Mouse (Mus musculus) intestine, embryonic 16.5 days (tissue): ENCODE results near the gene Zap70. TPM values are rescaled to one million over a fixed set of nuclear protein-coding genes. Genes with fewer than 3 reads are reported as not detected.

Experiments
- ATAC-seq: fragments of 200-750 bp; cut with Nextera tagmentation; 2 replicates; pipeline ENCODE4 v1.8.0; 2017; ENCODE audit warnings: moderate TSS enrichment, moderate library complexity
- H3K27ac ChIP-seq: fragments of 300-500 bp; sonication (generic); 2 replicates; pipeline ENCODE4 v1.5.1; 2014; ENCODE audit warnings: mild to moderate bottlenecking, low read length
- H3K27me3 ChIP-seq: fragments of 300-500 bp; sonication (generic); replicated peaks from 2 replicates; pipeline ENCODE4 v1.6.1; 2014; ENCODE audit warnings: low read length, control low read depth, mixed read lengths; ENCODE audit not compliant: control insufficient read depth, insufficient read depth
- H3K36me3 ChIP-seq: fragments of 300-500 bp; sonication (generic); 2 replicates; pipeline ENCODE4 v1.6.1; 2014; ENCODE audit warnings: low read length, control low read depth; ENCODE audit not compliant: control insufficient read depth, insufficient read depth
- H3K4me1 ChIP-seq: fragments of 300-500 bp; sonication (generic); 2 replicates; pipeline ENCODE4 v1.6.1; 2014; ENCODE audit warnings: low read length, control low read depth, mixed read lengths; ENCODE audit not compliant: control insufficient read depth, insufficient read depth
- H3K4me2 ChIP-seq: fragments of 300-500 bp; sonication (generic); 2 replicates; pipeline ENCODE4 v1.6.1; 2014; ENCODE audit warnings: low read depth, low read length, control low read depth
- H3K4me3 ChIP-seq: fragments of 300-500 bp; sonication (generic); 2 replicates; pipeline ENCODE4 v1.5.1; 2014; ENCODE audit warnings: mild to moderate bottlenecking, low read length
- H3K9ac ChIP-seq: fragments of 300-500 bp; sonication (generic); 2 replicates; pipeline ENCODE4 v1.6.1; 2014; ENCODE audit warnings: low read depth, low read length
- H3K9me3 ChIP-seq: fragments of 300-500 bp; sonication (generic); 2 replicates; pipeline ENCODE4 v1.6.1; 2016; ENCODE audit warnings: low read length, control low read depth; ENCODE audit not compliant: control insufficient read depth
- WGBS: fragments of 180-500 bp; shearing (Covaris S2); extraction: QIAGEN DNeasy Blood & Tissue Kit; methylation state at CpG from one replicate; pipeline ENCODE4 v1.1.7; 2014; 5-methylcytosine and 5-hydroxymethylcytosine counted together
- polyA plus RNA-seq: library from polyadenylated mRNA; unstranded; fragments of >200 nt; fragmentation: Nextera tagmentation; extraction: Ambion mirVana; gene quantifications from 2 replicates; pipeline ENCODE4 v1.2.1, GENCODE M21; 2015

Zap70 gene
- polyA plus RNA-seq, 1 experiment from 2014 or later: 0.72 TPM

- H3K9ac ChIP-seq: no peak overlapping the region
- no peak for ATAC-seq
- H3K27ac ChIP-seq: no peak overlapping the region
- H3K36me3 ChIP-seq: peaks cover 12% of the 10 kb centered on the region; the same call in 1 of the 2 replicates
- WGBS: 77% methylated on average over 8 of the region's 8 CpGs
- H3K4me2 ChIP-seq: no peak overlapping the region
- 0 out of 2 replicates have a peak, but pooled peaks cover 6% of the 10 kb centered on the region for H3K4me1 ChIP-seq
- no peaks in the 10 kb centered on the region for H3K27me3 ChIP-seq
- H3K9me3 ChIP-seq: no peaks in the 10 kb centered on the region
- H3K4me3 ChIP-seq: no peak overlapping the region
Measured at GRCm38 (mm10) chr1:36789416-36789815, 27.8 kb downstream of the Zap70 start.

GRCm38 (mm10) chr1:36796711-36797110 lies 35.1 kb downstream of the Zap70 start:
- 85% methylated on average over 7 of the region's 7 CpGs for WGBS

DNA sequence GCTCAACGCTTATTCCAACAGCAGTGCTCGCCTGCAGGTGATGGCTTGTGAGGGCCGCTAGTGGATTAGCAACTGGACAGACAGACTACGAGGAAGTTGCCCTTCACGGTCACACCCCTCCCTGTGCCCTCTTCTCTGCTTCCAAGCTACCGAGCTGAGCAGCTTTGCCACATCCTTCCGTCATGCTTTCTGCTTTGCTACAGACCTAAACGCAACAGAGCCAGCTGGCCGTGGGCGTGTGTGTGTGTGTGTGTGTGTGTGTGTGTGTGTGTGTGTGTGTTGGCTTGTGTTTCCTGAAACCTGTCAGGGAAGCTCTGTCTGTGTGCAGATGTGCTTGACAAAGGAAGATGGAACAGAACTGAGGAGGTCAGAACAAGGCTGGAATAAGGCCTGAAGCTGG lies 35.9 kb downstream of the Zap70 start:
- no peak for ATAC-seq
- Histone ChIP-seq H3K4me2 (no peak overlapping the region), H3K36me3 (peaks cover 39% of the 10 kb centered on the region), H3K4me1 (0 out of 2 replicates have a peak, but pooled peaks cover 4% of the 10 kb centered on the region), H3K27me3 (no peaks in the 10 kb centered on the region), H3K27ac (no peak overlapping the region), H3K4me3 (no peak overlapping the region), H3K9me3 (no peaks in the 10 kb centered on the region), H3K9ac (no peak overlapping the region)
- WGBS: 75% methylated on average over 10 of the region's 10 CpGs

More at GRCm38 (mm10) chr1:36796711-36797110, 35.1 kb downstream of the Zap70 start:
- Histone ChIP-seq H3K9me3 (no peaks in the 10 kb centered on the region), H3K4me2 (no peak overlapping the region), H3K9ac (no peak overlapping the region), H3K4me1 (0 out of 2 replicates have a peak, but pooled peaks cover 4% of the 10 kb centered on the region), H3K27me3 (no peaks in the 10 kb centered on the region), H3K36me3 (peaks cover 41% of the 10 kb centered on the region), H3K4me3 (no peak overlapping the region), H3K27ac (no peak overlapping the region)
- no peak for ATAC-seq

DNA sequence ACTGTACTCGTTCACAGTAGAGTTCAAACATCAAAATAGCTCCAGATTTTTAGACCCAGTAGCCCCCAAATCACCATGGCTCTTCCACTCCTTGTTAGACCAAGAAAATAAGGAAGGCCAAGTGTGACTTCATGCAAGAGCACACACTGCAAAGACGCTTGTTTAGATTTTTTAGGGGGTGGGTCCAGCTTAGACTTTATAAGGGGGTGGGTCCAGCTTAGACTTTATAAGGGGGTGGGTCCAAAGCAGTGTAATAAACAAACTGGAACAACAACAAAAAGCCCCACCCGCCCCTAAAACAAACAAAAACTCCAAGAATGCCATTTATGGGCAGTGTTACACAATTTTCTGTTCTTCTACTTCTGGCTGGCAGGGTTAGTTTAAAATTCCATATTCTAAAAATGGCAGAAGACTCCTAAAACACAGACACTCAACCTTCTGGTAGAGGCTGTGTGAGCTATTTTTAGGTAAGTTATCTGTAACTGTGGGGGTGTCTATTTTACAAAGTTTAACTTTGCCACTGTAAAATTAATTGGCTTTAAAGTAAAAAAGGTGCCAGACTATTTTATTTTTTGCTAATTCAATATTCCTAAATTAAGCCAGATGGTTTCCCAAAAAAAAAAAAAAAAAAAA lies 38.9 kb downstream of the Zap70 start:
- Histone ChIP-seq H3K4me3 (no peak overlapping the region), H3K27me3 (no peaks in the 10 kb centered on the region), H3K4me2 (no peak overlapping the region), H3K27ac (no peak overlapping the region), H3K4me1 (0 out of 2 replicates have a peak, but pooled peaks cover 4% of the 10 kb centered on the region), H3K9ac (no peak overlapping the region), H3K9me3 (no peaks in the 10 kb centered on the region), H3K36me3 (peaks cover 31% of the 10 kb centered on the region)
- 76% methylated on average over 3 of the region's 3 CpGs for WGBS
- no peak for ATAC-seq

GRCm38 (mm10) chr1:36804259-36804658 lies 42.7 kb downstream of the Zap70 start:
- Histone ChIP-seq H3K9ac (no peak overlapping the region), H3K4me3 (no peak overlapping the region), H3K27me3 (no peaks in the 10 kb centered on the region), H3K36me3 (peaks cover 17% of the 10 kb centered on the region), H3K4me2 (no peak overlapping the region), H3K9me3 (no peaks in the 10 kb centered on the region), H3K4me1 (no peaks in the 10 kb centered on the region), H3K27ac (no peak overlapping the region)
- 60% methylated on average over 9 of the region's 9 CpGs for WGBS
- peak; percentile 74 for ATAC-seq

GRCm38 (mm10) chr1:36804833-36805232 lies 43.2 kb downstream of the Zap70 start:
- H3K4me3 ChIP-seq: no peak overlapping the region
- H3K27ac ChIP-seq: no peak overlapping the region
- H3K9ac ChIP-seq: no peak overlapping the region
- no peaks in the 10 kb centered on the region for H3K9me3 ChIP-seq
- H3K27me3 ChIP-seq: no peaks in the 10 kb centered on the region
- no peak for ATAC-seq
- WGBS: 89% methylated on average over 4 of the region's 4 CpGs
- H3K4me2 ChIP-seq: no peak overlapping the region
- no peaks in the 10 kb centered on the region for H3K4me1 ChIP-seq
- peaks cover 12% of the 10 kb centered on the region; the same call in 1 of the 2 replicates for H3K36me3 ChIP-seq

GRCm38 (mm10) chr1:36806181-36806905 lies 44.7 kb downstream of the Zap70 start:
- H3K27me3 ChIP-seq: no peaks in the 10 kb centered on the region
- H3K4me2 ChIP-seq: no peak overlapping the region
- H3K36me3 ChIP-seq: peaks cover 12% of the 10 kb centered on the region; the same call in 1 of the 2 replicates
- no peak overlapping the region for H3K4me3 ChIP-seq
- no peak overlapping the region for H3K27ac ChIP-seq
- no peak for ATAC-seq
- 94% methylated on average over 7 of the region's 7 CpGs for WGBS
- no peak overlapping the region for H3K9ac ChIP-seq
- no peaks in the 10 kb centered on the region for H3K9me3 ChIP-seq
- no peaks in the 10 kb centered on the region for H3K4me1 ChIP-seq

GRCm38 (mm10) chr1:36807086-36807485 lies 45.5 kb downstream of the Zap70 start:
- Histone ChIP-seq H3K36me3 (peaks cover 13% of the 10 kb centered on the region; the same call in 1 of the 2 replicates), H3K4me2 (no peak overlapping the region), H3K9me3 (no peaks in the 10 kb centered on the region), H3K9ac (no peak overlapping the region), H3K27ac (no peak overlapping the region), H3K4me1 (no peaks in the 10 kb centered on the region), H3K4me3 (no peak overlapping the region), H3K27me3 (no peaks in the 10 kb centered on the region)
- WGBS: 80% methylated on average over 1 of the region's 1 CpGs
- ATAC-seq: no peak

GRCm38 (mm10) chr1:36807782-36808565 lies 46.4 kb downstream of the Zap70 start:
- H3K27ac ChIP-seq: no peak overlapping the region
- H3K9ac ChIP-seq: no peak overlapping the region
- H3K4me2 ChIP-seq: no peak overlapping the region
- ATAC-seq: no peak
- no peaks in the 10 kb centered on the region for H3K27me3 ChIP-seq
- no peaks in the 10 kb centered on the region for H3K4me1 ChIP-seq
- WGBS: 88% methylated on average over 14 of the region's 14 CpGs
- peaks cover 13% of the 10 kb centered on the region; the same call in 1 of the 2 replicates for H3K36me3 ChIP-seq
- H3K4me3 ChIP-seq: no peak overlapping the region
- no peaks in the 10 kb centered on the region for H3K9me3 ChIP-seq
